Mouse (Mus musculus) left cerebral cortex, adult 18-20 months (tissue): ENCODE measurements around the gene Smco4. TPM values are rescaled to one million over a fixed set of nuclear protein-coding genes. Genes with fewer than 3 reads are reported as not detected.
"Not testable (repeated sequence)": the region's sequence is repeated elsewhere in the genome, so short reads cannot be mapped to it uniquely, and the experiment has no call there.

Experiments
- DNase-seq, 2 experiments: peaks; one replicate each; pipeline ENCODE4 v3.0.0; 2021 to 2022; ENCODE audit warnings: low spot score in 2 of 2, mixed read lengths in 1 of 2
- total RNA-seq, 2 experiments: library from RNA; stranded (reverse); gene quantifications; 2 replicates each; pipeline ENCODE4 v1.2.3; 2021

Gene Smco4
- total RNA-seq, 2 experiments from 2014 or later, result 3.4 to 3.7 TPM

DNA sequence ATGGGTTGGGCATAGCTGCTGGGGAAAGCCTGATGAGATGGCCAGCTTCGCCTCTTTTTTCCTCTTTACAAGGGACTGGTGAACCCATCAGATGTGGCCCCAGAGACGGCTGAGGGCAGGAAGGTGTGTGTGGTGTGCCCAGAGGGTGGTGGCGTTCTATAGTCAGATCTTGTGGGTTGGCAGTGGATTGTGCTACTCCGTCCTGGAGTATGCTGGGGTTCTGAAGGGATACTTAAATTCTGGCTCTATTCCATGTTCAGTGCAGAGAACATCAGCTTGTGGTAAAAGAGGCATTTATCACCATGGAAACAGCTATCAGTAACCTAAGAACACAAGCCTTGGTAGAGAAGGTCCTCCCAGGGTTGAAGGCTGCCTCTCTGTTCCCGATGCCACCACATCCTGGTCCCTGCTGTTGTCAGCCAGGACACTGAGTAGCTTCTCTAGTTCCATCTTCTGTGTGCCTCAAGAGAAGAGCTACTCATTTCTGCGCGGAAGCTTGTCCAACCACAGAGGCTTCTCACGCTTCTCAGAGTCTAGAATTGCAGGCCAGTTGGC, 45.8 kb downstream of the Smco4 start:
- no peak for DNase-seq

DNA sequence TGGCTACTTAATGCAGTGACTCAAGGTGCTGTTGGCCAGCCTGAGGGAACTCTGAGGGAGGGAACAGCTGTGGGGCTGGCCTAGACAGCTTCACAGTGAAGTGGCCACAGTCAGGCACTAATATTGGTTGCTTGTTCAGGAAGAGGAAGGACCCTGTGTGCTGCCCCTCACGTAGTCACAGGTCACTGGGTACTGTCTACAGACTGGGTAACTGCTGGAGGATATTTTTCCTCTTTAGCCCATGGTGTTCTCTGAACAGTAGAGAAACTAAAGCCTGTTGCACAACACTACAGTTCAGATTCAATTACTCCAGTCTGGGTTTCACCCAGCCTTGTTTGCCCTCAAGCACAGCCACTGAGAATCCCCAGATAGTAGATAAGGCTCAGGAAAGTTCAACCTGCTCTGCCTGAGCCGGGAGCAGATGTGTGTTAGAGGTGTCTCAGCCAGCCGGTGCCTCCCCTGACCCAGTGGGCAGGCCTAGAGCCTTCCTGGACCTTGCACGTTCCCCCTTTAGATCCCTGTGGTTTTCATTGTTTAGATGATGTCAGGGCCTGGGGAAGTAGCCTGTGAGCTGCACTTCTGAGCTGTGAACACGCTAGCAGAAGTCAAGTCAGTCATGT, 48.6 kb downstream of the Smco4 start:
- no peak for DNase-seq

DNA sequence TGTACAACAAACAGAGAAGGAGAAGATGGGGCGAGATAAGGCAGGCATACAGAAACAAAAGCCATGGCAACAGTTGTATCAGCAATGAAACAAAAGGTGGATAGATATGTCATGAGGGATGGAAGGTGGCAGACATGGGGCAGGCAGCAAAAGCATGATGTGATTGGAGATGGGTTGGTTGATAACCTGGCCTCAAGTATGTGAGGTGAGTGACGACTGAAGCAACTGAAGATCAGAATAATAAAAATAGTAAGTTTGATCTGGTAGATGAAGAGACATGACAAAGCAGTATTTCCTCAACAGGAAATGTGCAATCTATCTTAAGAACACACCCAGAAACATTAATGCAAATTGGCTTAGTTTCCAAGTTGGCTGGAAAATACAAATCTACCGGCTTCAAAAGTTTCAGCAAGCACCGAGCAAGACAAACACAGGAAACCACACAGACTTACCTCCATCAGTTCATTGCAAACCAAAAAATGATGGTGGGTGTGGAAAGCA, 57.3 kb downstream of the Smco4 start:
- DNase-seq, result no peak

DNA sequence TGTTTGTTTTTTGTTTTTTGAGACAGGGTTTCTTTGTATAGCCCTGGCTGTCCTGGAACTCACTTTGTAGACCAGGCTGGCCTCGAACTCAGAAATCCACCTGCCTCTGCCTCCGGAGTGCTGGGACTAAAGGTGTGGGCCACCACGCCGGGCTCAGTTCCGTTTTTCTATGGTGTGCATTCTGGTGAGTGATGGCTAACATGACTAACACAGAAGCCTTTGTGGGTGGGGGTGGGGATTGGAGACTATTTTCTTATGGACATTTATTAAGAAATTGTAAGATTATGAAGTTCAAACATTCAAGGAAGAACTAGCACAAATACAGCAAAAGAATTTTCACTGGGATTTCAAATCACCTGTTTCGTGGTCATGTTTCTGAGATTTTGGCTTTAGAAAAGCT, 57.8 kb downstream of the Smco4 start:
- DNase-seq, result not testable (repeated sequence)

DNA sequence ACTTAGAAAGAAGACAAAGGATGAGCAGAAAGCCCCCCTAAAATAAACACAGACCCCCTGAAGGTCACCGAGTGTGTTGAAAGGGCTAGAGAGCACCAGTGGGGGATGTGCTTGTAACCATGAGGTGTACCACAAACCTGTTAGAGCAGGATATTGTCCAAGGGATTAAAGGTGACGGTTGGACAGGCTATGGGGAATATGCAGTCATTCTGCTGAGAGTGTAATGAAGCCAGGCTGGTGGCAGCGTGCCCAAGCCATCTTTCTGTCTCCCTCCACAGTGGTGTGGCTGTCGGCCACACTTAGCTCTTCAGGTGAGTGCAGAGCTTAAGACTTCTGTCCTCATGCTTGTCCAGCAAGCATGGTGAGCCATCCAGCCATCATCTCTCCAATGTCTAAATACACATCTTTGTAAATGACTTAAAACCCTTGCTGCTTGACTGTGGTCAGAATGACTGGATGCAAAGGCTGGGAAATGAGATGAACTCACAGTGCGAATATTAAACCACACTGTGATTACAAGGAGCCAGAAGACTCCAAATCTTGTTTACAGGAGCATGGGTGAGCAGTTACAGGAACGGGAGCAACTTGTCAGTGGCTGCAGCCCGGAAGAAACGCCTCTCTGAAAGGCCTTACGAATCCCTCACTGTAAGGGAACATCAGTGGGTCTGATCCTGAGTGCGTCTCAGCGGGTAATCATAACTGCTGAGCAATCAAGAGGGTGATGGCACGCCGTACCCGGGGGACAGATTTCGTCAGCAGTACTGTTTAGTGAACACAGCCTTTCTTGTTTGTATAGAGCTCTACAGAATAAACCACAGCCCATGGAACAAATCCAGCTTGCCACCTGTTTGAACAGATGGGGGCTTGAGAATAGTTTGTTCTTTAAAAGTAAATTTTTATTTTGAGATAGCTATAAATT, 59.0 kb downstream of the Smco4 start:
- DNase-seq, result no peak

DNA sequence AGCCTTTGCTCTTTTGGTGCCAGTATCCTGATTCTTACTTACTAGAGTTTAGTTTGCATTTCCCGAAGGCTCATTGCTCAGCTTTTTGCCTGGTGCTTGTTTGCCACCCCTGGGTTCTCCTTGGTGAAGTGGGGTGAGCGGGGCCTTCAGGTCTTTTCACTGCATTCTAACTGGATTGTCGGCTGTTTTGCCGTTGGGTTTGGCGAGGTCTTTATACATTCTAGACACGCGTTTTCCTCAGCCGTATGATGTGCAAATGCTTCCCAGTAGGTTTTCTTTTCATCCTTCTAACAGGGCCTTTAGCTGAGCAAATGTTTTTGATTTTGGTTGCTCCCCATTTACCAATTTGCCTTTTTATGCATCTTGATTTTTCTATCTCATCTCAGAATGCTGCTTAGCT, 60.1 kb downstream of the Smco4 start:
- DNase-seq, result no peak

DNA sequence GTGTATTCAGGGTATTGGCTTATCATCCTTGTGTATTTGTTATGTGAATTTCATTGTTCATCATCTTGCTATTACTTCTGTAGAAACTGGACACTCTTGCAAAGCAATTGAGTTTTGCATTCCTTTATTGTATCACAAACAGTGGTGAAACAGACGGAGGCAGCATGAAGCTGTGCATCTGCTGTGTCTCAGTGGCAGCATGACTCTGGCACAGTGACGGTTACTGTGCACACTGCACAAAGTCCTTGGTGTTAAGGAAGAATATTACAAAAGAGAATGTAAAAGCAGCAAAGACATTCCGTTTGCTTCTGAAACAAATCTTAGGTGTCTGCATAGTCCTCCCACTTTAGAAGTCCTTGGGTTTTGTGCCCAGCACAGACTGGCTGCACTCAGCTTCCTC, 67.2 kb downstream of the Smco4 start:
- no peak for DNase-seq

DNA sequence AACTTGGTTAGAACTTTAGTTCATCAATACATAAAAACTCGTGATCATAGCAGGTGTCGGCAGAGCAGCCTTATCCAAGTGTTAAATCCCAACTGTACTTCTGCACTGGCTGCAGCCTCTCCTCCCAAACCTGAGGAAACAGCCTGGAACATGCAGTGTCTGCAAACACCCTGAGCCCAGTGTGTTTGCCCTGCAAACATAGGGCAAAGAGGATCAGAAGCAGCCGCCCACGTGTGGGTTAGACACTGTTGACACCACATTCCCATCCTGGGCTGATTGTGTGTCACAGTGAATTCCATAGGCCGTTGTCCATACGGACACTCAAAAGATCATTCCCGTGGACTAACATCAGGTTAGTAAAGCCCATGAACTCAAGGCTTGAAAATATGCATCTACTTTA, 69.1 kb downstream of the Smco4 start:
- no peak for DNase-seq

DNA sequence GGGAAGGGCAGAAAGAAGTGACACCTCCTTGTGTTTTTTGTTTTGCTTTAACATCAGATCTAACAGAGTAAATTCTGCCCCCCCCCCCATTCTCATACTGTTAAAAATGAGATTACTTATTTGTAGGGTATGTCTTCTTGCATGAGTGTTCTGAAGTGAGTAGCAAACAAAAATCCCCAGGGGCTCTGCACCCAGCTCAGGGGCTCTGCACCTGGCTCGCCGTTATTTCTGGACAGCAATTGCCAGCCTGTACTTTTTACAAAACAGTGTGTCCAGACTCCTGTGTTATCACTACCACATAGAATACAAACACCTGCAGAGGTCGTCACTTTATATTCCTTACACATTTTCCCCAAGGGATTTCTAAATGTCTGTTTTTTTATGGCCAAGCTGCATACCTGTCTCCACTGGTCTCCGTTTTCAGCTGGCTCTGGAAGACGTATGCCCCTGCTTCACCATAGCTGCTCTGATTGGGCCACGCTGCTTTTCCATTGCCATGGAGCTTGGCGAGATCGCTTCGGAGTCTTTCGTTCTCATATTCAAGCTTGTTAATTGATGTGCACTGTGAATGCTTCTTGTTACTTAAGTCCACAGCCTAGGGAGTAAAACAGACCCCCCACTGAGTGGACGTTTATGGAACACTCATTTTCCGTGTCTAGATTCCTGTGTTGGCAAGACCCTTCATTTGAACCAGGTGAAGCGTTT, 81.7 kb downstream of the Smco4 start:
- no peak for DNase-seq

DNA sequence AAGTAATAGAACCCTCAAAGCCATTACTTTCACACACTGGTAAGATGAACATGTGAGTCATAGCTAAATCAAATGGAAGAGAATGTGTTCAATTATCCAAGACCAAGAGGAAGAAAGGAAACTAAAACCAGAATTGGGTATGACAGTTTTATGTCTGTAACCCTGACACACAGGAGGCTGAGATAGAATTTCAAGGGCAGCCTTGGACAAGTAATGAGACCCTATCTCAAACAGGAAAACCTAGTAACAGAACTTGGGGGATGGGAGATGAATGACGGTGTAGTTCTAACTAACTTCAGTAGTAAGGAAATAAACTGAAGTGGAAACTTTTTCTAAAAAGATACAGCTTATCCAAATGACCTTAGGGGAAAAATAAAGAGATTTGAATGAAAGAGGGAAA, 85.2 kb downstream of the Smco4 start:
- DNase-seq, result no peak

DNA sequence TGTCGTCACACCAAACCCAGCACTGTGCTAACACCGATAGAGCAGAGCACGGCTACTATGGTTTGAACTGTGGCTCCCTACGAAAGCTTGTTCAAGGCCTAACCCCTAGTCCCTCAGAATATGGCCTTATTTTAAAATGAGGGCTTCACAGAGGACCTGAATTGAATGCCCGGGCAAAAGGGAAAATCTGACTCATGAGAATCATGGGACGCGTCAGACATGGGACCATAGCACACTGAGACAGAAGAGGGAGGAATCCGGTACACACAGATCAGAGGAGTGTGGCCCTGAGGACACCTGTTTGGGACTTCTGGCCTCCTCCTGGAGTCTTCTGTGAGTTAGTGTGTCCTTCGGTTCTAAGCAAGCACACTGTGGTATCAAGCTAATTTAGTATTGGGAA, 85.7 kb downstream of the Smco4 start:
- no peak for DNase-seq

DNA sequence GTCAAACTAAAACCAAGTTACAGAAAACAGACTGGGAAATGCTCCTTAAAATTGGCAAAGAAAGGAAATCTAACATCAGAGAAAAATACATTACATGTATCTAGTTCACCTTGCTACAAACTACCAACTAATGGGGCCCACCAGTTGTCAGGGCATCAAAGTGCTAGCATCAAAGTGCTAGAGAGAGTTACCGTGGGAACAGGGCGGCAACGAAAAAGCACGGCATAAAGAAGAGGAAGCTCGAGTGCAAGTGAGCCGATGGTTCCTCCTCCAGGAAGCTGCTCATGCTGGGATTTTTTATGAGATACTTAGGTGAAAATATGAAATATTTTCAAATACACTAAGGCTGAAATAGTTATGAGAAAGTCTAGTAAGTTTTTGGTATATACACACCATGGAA, 86.9 kb downstream of the Smco4 start:
- no peak for DNase-seq

DNA sequence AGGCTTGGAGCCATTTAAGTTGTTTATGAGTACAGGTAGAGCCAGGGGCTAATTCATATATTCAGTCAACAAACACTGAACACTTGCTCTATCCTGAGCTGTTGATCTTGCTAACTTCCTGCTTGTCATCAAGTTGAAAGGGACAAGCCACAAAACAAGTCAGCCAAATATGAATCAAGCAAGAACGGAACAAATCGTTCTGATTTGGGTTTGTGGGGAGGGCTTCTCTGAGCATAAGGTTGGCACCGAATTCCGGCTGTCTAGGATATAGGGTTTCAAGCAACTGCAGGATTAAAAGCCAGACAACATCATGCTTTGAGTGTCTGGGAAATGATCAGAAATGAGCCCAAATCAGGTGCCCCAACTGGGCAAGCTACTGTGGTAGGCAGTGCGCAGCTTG, 88.8 kb downstream of the Smco4 start:
- no peak for DNase-seq

DNA sequence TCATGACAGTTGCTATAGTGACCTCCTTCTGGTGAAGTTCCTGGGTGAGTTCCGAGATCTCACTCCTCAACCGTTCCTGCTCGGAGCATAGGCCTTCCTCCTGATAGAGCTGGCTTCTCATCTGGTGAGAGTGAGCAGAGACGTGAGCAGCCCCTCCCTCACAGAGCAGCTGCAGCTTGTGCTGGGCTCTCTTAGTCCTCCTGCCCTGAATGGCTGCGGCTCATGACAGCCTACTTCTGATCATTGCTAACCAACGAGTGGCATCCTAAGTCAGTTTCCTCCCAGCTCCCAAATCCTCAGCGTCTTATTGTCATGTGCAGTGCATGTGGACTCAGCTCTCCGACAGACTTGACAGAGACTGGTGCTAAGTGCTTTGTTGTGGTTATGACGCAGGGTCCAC, 91.0 kb downstream of the Smco4 start:
- no peak for DNase-seq

DNA sequence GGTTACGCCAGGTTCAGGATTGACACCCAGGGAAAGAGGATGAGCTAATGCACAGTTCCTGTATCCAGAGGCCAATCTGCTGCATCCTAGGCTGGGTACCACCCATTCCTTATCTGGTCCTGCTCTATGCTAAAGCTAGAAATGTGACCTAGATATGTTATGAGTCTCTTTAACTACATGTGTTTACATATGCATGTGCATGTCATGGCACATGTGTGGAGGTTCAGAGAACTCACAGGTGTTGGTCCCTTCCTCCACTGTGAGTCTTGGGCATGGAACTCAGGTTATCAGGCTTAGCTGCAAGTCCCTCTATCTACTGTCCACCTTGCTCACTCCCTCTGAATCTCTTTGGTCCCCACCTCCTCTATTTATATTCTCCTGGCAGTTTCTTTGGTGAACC, 92.7 kb downstream of the Smco4 start:
- DNase-seq, result no peak

DNA sequence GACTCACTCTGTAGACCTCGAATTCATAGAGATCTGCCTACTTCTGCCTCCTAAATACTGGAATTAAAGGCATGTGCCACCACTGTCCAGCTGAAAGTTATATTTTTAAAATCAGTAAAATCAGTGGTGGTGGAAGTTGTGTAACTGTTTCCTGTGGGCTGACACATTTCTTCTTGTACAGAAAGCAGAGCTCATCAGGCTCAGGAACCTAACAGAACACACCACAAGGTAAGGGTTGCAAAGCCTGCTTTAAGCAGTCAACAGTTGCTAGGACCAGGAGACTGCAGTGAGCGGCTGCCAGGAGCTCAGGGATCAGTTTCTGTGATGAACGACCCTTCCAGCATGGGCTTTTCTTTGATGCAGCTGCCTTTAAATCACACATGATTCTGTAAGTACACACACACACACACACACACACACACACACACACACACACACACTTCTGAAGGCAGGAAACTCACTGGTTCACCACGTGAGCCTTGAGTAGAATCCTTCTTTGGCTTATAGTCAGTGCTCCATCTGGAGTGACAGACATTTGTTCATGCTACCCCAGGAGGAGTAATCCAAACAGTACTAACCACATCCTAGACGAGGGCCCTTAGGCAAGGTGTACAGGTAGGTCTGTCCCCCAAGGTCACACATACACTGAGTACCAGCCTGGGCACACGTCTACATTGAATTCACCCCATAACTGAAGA, 94.1 kb downstream of the Smco4 start:
- no peak for DNase-seq

DNA sequence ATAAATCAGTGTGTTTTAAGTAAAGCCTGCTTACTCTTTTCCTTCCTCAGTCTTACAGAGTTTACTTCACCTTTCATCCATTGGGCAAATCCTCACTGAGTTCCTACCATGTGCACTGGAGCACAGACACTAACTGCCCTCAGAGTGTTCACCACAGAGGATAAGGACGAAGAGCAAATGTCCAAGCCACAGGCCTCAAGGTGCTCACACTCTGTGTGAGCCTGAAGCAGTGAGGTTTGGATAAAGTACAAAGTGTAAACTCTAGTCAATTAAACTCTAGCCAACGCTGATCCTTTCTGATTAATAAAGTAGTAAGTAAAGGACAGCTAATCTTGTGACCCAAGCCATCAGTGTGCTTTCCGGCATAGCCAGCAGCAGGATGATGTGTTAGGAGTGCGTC, 100.9 kb downstream of the Smco4 start:
- DNase-seq, result no peak
